Mouse (Mus musculus) cerebellum, adult 2 months (tissue): ENCODE measurements around the gene Hist1h2bg.

Experiments used
- CTCF ChIP-seq: fragments of 200-500 bp; IDR thresholded peaks from 2 replicates; pipeline ENCODE4 v1.5.1; 2011; ENCODE audit warnings: low read depth, mild to moderate bottlenecking, control low read depth, low read length, moderate library complexity, borderline replicate concordance; ENCODE audit not compliant: insufficient read depth
- POLR2A ChIP-seq: fragments of 200-500 bp; IDR thresholded peaks from 2 replicates; pipeline ENCODE4 v1.6.1; 2011; ENCODE audit warnings: low read length, control low read depth, borderline replicate concordance; ENCODE audit not compliant: insufficient read depth

GRCm38 (mm10) chr13:23582219-23583056 lies 11.2 kb downstream of the Hist1h2bg start:
- TF ChIP-seq CTCF (no peak), POLR2A (no peak)
